Mouse (Mus musculus): ENCODE results near the gene Anks1b. TPM values are rescaled to one million over a fixed set of nuclear protein-coding genes. Genes with fewer than 3 reads are reported as not detected.
A peak's percentile ranks its signal among the peaks of the same experiment; 100 is the strongest.

Gene Anks1b
- polyA plus RNA-seq, 1 experiment from 2014 or later = 3.7 TPM

DNA sequence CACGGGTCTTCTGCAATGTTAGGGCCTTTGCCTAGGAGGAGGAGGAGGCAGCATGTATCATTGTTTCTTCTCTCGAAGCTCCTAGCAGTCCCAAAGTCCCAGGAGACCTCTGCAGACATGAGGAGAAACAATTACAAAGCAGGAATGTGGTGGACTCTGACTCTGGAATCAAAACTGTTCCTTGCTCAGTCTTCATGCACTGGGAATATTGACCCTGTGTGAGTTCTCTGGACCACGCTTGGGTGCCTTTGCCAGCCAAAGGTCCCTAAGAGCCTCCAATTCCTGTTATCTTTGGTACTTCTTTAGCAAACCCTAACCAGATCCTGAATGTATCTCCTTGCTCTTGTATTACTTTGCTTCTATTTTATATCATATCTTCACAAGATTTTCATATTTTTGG is 1000.9 kb downstream of the Anks1b start:
- H3K27me3 ChIP-seq (ENCODE audit: control insufficient read depth, insufficient read depth, low read length) = no peaks in the 10 kb centered on the region
- H3K4me3 ChIP-seq (ENCODE audit: low read depth, low read length) = no peak overlapping the region
- H3K4me2 ChIP-seq = no peak overlapping the region
- no peak overlapping the region for H3K9ac ChIP-seq (ENCODE audit: low read length)
- H3K36me3 ChIP-seq (ENCODE audit: control insufficient read depth, insufficient read depth, low read length) = no peaks in the 10 kb centered on the region
- DNase-seq (ENCODE audit: low spot score, missing footprints) (no peak), ATAC-seq (ENCODE audit: low FRiP score) (no peak)
- no peak overlapping the region for H3K27ac ChIP-seq (ENCODE audit: low read depth, low read length)
- WGBS = 85% methylated on average over 3 of the region's 3 CpGs
- H3K4me1 ChIP-seq (ENCODE audit: control insufficient read depth, insufficient read depth, low read length) = no peaks in the 10 kb centered on the region
- no peaks in the 10 kb centered on the region for H3K9me3 ChIP-seq (ENCODE audit: control insufficient read depth, low read length)

DNA sequence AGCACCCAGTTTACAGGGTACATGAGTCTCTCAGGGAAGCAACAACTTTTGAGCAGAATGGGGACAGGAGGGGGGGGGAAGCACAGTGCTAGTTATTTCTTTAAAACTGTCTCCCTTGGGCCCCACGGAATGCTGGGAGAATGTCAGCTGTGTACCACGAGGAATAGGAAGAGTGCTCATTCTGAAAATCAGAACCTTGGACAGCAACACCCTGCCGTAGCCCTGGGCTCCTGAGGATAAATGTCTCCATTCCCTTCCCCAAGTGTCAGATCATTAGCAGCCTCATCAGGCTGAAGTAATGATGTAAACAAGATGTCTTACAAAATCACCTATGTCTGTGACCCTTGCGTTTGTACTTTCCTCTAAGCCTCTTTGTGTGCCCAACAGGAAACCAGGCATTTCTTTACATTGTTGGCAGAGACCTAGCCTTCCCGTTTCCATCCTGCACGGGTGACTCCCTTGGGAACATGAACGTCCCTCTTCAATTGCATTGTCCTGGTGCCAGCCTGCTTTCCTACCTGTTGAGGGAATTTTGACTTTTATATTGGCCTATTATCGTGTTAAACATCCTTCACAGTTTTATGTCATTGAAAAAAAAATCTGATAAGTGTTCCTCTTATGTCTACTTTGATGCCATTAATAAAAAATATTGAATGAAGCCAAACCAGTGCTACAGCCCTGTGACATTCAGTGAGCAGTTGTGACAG is 1007.7 kb downstream of the Anks1b start:
- no peaks in the 10 kb centered on the region for H3K4me1 ChIP-seq (ENCODE audit: control insufficient read depth, insufficient read depth, low read length)
- 37% methylated on average over 8 of the region's 8 CpGs for WGBS
- DNase-seq (ENCODE audit: low spot score, missing footprints) = peak; percentile 79
- H3K27me3 ChIP-seq (ENCODE audit: control insufficient read depth, insufficient read depth, low read length) = no peaks in the 10 kb centered on the region
- H3K4me2 ChIP-seq = no peak overlapping the region
- no peak for ATAC-seq (ENCODE audit: low FRiP score)
- H3K4me3 ChIP-seq (ENCODE audit: low read depth, low read length) = no peak overlapping the region
- no peaks in the 10 kb centered on the region for H3K9me3 ChIP-seq (ENCODE audit: control insufficient read depth, low read length)
- H3K9ac ChIP-seq (ENCODE audit: low read length) = no peak overlapping the region
- H3K36me3 ChIP-seq (ENCODE audit: control insufficient read depth, insufficient read depth, low read length) = no peaks in the 10 kb centered on the region
- no peak overlapping the region for H3K27ac ChIP-seq (ENCODE audit: low read depth, low read length)

DNA sequence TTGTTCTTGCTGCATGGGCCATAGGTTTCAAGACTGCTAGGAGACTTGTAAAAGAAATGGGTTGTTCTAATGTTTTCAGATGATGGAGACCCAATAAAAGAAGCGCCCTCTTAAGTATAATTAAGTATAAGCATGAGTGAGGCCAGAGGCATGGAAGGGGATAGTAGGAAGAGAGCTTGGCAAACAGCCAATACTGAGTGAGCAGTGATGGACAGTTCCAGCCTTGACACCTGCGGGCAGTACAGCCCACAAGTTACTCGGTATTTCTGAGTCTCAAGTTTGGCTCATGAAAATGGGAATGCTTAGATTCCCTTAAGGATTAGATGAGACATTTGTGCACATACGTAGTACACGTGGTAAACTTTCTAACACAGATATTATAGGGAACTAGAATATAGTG is 1016.3 kb downstream of the Anks1b start:
- no peaks in the 10 kb centered on the region for H3K4me1 ChIP-seq (ENCODE audit: control insufficient read depth, insufficient read depth, low read length)
- H3K4me2 ChIP-seq = no peak overlapping the region
- no peak for DNase-seq (ENCODE audit: low spot score, missing footprints)
- no peak overlapping the region for H3K4me3 ChIP-seq (ENCODE audit: low read depth, low read length)
- H3K9ac ChIP-seq (ENCODE audit: low read length) = no peak overlapping the region
- no peaks in the 10 kb centered on the region for H3K27me3 ChIP-seq (ENCODE audit: control insufficient read depth, insufficient read depth, low read length)
- no peak overlapping the region for H3K27ac ChIP-seq (ENCODE audit: low read depth, low read length)
- 88% methylated on average over 5 of the region's 5 CpGs for WGBS
- H3K9me3 ChIP-seq (ENCODE audit: control insufficient read depth, low read length) = no peaks in the 10 kb centered on the region
- no peak for ATAC-seq (ENCODE audit: low FRiP score)
- H3K36me3 ChIP-seq (ENCODE audit: control insufficient read depth, insufficient read depth, low read length) = no peaks in the 10 kb centered on the region

DNA sequence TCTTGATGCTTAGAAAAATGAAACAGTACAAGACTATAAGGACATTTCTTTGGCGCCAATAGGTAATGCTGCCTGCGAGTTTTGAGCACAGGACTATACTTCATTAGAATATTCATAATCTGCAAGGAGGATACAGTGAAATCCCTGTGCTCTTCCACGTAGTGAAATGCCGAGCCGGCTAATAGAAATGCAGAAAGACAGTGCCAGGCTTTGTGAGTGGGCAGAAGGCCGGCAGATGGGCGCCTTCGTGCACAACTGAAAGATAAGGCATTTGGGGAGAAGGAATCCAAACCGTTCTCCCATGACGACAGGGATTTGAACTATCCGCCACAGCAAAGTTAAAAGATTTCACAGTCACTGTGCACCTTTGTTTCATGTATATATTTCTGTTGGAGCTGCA is 1019.4 kb downstream of the Anks1b start:
- ATAC-seq (ENCODE audit: low FRiP score) (no peak), DNase-seq (ENCODE audit: low spot score, missing footprints) (no peak)
- H3K27ac ChIP-seq (ENCODE audit: low read depth, low read length) = no peak overlapping the region
- no peaks in the 10 kb centered on the region for H3K27me3 ChIP-seq (ENCODE audit: control insufficient read depth, insufficient read depth, low read length)
- no peaks in the 10 kb centered on the region for H3K9me3 ChIP-seq (ENCODE audit: control insufficient read depth, low read length)
- no peaks in the 10 kb centered on the region for H3K4me1 ChIP-seq (ENCODE audit: control insufficient read depth, insufficient read depth, low read length)
- H3K9ac ChIP-seq (ENCODE audit: low read length) = no peak overlapping the region
- no peak overlapping the region for H3K4me3 ChIP-seq (ENCODE audit: low read depth, low read length)
- H3K4me2 ChIP-seq = no peak overlapping the region
- no peaks in the 10 kb centered on the region for H3K36me3 ChIP-seq (ENCODE audit: control insufficient read depth, insufficient read depth, low read length)
- WGBS = 83% methylated on average over 11 of the region's 11 CpGs

DNA sequence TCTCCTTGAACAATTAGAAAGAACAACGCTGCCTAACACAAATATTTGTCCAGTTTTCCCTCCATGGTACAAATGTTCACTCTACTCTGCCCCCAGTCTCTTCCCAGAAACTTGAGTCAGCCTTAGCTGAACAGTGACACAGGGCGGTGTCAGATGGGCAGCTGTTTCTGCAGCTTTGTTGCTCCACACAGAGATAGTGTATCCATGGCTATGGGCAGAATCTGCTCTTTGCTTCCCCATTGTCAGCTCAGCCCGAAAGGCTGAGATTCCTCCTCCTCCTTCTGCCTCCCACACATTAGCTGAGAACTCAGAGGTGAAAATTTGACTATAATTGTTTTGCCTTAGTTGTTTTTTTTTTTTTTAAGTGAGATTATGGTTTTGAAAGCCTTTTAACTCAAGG is 1024.6 kb downstream of the Anks1b start:
- 82% methylated on average over 3 of the region's 3 CpGs for WGBS
- H3K9ac ChIP-seq (ENCODE audit: low read length) = no peak overlapping the region
- H3K27me3 ChIP-seq (ENCODE audit: control insufficient read depth, insufficient read depth, low read length) = no peaks in the 10 kb centered on the region
- DNase-seq (ENCODE audit: low spot score, missing footprints) = no peak
- H3K9me3 ChIP-seq (ENCODE audit: control insufficient read depth, low read length) = no peaks in the 10 kb centered on the region
- no peak for ATAC-seq (ENCODE audit: low FRiP score)
- H3K4me1 ChIP-seq (ENCODE audit: control insufficient read depth, insufficient read depth, low read length) = no peaks in the 10 kb centered on the region
- H3K36me3 ChIP-seq (ENCODE audit: control insufficient read depth, insufficient read depth, low read length) = no peaks in the 10 kb centered on the region
- no peak overlapping the region for H3K27ac ChIP-seq (ENCODE audit: low read depth, low read length)
- H3K4me2 ChIP-seq = no peak overlapping the region
- H3K4me3 ChIP-seq (ENCODE audit: low read depth, low read length) = no peak overlapping the region

DNA sequence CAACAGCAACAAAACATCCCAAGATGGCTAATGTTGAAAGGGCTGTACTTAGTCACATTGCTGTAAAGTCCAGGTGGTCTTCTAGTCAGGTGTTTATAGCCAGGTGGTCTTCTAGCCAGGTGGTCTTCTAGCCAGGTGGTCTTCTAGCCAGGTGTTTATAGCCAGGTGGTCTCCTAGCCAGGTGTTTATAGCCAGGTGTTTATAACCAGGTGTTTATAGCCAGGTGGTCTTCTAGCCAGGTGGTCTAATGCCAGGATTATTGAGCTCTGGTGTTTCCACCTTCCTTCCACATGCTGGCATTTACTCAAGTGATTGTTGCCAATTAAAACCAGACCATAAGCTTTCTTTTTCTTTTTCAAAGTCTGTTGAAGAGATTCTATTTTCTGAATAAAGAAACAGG is 1030.9 kb downstream of the Anks1b start:
- Histone ChIP-seq H3K4me3 (ENCODE audit: low read depth, low read length) (no peak overlapping the region), H3K9me3 (ENCODE audit: control insufficient read depth, low read length) (no peaks in the 10 kb centered on the region), H3K9ac (ENCODE audit: low read length) (no peak overlapping the region), H3K27ac (ENCODE audit: low read depth, low read length) (no peak overlapping the region), H3K36me3 (ENCODE audit: control insufficient read depth, insufficient read depth, low read length) (no peaks in the 10 kb centered on the region), H3K4me2 (no peak overlapping the region), H3K4me1 (ENCODE audit: control insufficient read depth, insufficient read depth, low read length) (no peaks in the 10 kb centered on the region), H3K27me3 (ENCODE audit: control insufficient read depth, insufficient read depth, low read length) (no peaks in the 10 kb centered on the region)
- ATAC-seq (ENCODE audit: low FRiP score) (no peak), DNase-seq (ENCODE audit: low spot score, missing footprints) (no peak)

DNA sequence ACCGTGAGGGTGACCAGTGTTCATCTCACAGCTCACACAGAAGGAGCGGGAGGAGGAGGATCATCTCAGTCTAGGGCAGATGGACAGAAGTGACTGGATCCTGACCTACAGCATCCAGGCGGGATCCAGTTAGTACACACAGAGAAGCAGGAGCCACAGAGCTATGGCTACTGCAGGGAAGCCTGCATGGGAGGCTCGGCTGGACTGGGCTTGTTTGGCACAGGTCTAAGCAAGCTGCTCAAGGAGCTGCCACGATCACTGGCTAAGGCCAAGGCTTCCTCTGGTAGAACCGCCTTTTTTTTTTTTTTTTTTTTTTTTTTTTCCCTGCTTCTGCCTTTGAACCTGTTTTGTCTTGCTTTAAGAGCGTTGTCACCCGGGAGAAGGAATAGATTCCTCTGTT is 1034.1 kb downstream of the Anks1b start:
- no peaks in the 10 kb centered on the region for H3K4me1 ChIP-seq (ENCODE audit: control insufficient read depth, insufficient read depth, low read length)
- H3K27me3 ChIP-seq (ENCODE audit: control insufficient read depth, insufficient read depth, low read length) = no peaks in the 10 kb centered on the region
- H3K4me3 ChIP-seq (ENCODE audit: low read depth, low read length) = no peak overlapping the region
- H3K4me2 ChIP-seq = no peak overlapping the region
- H3K27ac ChIP-seq (ENCODE audit: low read depth, low read length) = no peak overlapping the region
- no peaks in the 10 kb centered on the region for H3K9me3 ChIP-seq (ENCODE audit: control insufficient read depth, low read length)
- H3K36me3 ChIP-seq (ENCODE audit: control insufficient read depth, insufficient read depth, low read length) = no peaks in the 10 kb centered on the region
- ATAC-seq (ENCODE audit: low FRiP score) (no peak), DNase-seq (ENCODE audit: low spot score, missing footprints) (no peak)
- no peak overlapping the region for H3K9ac ChIP-seq (ENCODE audit: low read length)
- 81% methylated on average over 8 of the region's 8 CpGs for WGBS

DNA sequence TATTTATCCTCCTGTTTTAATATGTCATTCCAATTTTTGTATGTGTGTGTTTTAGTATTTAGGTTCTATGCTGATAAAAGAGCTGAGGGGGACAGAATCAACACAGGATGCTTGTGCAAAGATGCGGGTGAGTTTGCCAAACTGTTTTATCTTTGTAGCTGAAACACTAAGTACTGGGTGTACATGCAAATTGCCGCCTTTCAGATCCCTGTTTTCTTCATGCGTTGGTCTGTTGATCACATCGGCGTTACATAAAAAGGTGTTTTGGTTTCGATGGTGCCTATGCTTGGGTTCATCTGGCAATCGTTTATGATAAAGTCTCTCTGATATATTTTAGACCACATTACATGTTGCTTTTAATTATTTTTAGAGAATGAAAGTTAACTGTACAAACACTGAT is 1050.2 kb downstream of the Anks1b start:
- Histone ChIP-seq H3K9ac (ENCODE audit: low read length) (no peak overlapping the region), H3K4me3 (ENCODE audit: low read depth, low read length) (no peak overlapping the region), H3K27ac (ENCODE audit: low read depth, low read length) (no peak overlapping the region), H3K36me3 (ENCODE audit: control insufficient read depth, insufficient read depth, low read length) (no peaks in the 10 kb centered on the region), H3K4me1 (ENCODE audit: control insufficient read depth, insufficient read depth, low read length) (no peaks in the 10 kb centered on the region), H3K9me3 (ENCODE audit: control insufficient read depth, low read length) (no peaks in the 10 kb centered on the region), H3K4me2 (no peak overlapping the region), H3K27me3 (ENCODE audit: control insufficient read depth, insufficient read depth, low read length) (no peaks in the 10 kb centered on the region)
- no peak for ATAC-seq (ENCODE audit: low FRiP score)
- 89% methylated on average over 7 of the region's 7 CpGs for WGBS
- no peak for DNase-seq (ENCODE audit: low spot score, missing footprints)

DNA sequence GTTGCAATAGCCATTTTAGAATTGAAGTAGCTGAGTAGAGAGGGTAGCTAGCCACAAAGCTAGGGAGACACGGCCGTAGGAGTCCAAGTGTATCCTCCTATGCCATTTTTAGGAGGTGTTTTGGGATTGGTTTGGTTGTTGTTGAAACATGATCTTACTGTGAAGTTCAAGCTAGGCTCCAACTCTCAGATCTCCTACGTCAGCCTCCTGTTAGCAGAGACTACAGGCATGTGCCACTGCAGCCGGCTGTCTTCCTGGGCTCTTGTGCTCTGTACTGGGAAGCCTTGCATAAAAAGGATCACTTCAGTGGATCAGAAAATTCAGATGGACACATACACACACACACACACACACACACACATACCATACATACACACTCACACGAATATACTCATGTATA is 1059.8 kb downstream of the Anks1b start:
- Histone ChIP-seq H3K4me2 (no peak overlapping the region), H3K36me3 (ENCODE audit: control insufficient read depth, insufficient read depth, low read length) (no peaks in the 10 kb centered on the region), H3K4me1 (ENCODE audit: control insufficient read depth, insufficient read depth, low read length) (no peaks in the 10 kb centered on the region), H3K27me3 (ENCODE audit: control insufficient read depth, insufficient read depth, low read length) (no peaks in the 10 kb centered on the region), H3K4me3 (ENCODE audit: low read depth, low read length) (no peak overlapping the region), H3K9me3 (ENCODE audit: control insufficient read depth, low read length) (no peaks in the 10 kb centered on the region), H3K27ac (ENCODE audit: low read depth, low read length) (no peak overlapping the region), H3K9ac (ENCODE audit: low read length) (no peak overlapping the region)
- peak; percentile 73 for DNase-seq (ENCODE audit: low spot score, missing footprints)
- 79% methylated on average over 5 of the region's 5 CpGs for WGBS
- no peak for ATAC-seq (ENCODE audit: low FRiP score)

Data from midbrain, embryonic 11.5 days (tissue).